Mouse (Mus musculus): ENCODE measurements at regions not wholly inside any gene's neighbourhood (a gene's known extent, or its start where the extent isn't known, plus 50 kb on each side); places are given as distances from the start of the nearest gene placed in this dataset.

GRCm38 (mm10) chr1:128529808-128530545 lies 62.1 kb downstream of the Cxcr4 start:
- TF ChIP-seq CTCF (IDR thresholded peaks at IDR 0.05; ENCODE audit: control insufficient read depth, insufficient read depth, insufficient replicate concordance, low read depth, low read length) (no peak), POLR2A (IDR thresholded peaks at IDR 0.05; ENCODE audit: control insufficient read depth, low read depth, low read length) (no peak)

All from testis, adult 2 months (tissue).